Mouse (Mus musculus) left cerebral cortex, adult 8-10 months (tissue): Measurements from ENCODE around the gene Patz1. TPM values are rescaled to one million over a fixed set of nuclear protein-coding genes. Genes with fewer than 3 reads are reported as not detected.

Experiments used
- DNase-seq, 2 experiments: peaks; one replicate each; pipeline ENCODE4 v3.0.0; 2022; ENCODE audit warnings: low spot score in 2 of 2
- total RNA-seq, 4 experiments: library from RNA; stranded (reverse); gene quantifications; 2 replicates each; pipeline ENCODE4 v1.2.4; 2022

Patz1 gene
- total RNA-seq, 4 experiments from 2014 or later: 53.4 to 57.4 (median 54.1) TPM

GRCm38 (mm10) chr11:3328806-3329775 is 40.4 kb downstream of the Patz1 start:
- no peak for DNase-seq

DNA sequence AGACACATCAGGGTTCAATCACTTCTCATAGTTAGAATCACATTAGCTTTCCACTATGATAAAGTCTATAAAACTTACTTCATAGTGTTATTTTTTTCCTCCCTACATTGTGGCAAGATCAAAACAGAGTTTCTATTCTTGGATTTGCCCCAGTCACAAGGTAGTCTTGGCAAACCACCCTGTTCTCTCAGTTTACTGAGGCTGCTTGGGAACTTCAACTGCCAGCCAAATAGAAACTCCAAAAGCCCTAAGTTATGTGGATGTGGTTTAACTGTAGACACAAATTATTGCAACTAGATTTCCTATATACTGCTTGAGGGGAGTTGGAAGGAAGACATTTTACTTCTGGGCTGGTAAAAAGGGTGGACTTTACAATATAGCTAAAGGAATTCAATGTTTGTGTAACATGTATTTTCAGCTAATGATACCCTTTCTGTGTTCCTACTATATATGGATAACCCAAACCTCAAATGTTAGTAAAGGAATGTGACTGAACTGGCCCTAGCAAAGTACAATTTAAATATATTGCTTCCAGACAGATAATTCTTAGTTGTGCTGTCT is 41.3 kb downstream of the Patz1 start, which contains the start of gene Pik3ip1:
Gene Pik3ip1, plus strand, starts transcription at position 511 of the 561 bp plus-strand sequence.
- DNase-seq: no peak

DNA sequence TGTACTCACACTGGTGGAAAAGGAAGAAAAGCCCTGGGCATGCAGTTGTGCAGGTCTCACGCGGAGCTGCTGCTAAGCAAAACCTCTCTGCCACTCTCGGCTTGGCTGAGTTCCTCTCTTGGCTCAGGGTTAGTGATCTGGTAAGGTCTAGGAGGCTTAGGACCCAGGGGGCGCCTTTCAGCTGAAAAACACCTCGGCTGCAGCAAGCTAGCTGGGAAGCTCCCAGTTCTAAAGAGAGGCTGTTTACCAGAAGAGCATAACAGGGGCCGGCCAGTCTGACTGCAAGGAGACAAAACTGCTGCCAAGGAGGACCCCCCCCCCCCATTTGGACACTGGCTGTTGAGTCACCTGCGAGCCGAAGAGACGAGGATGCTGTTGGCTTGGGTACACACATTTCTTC is 41.9 kb downstream of the Patz1 start:
- peak; percentile 67 to 85 for DNase-seq

- no peak for DNase-seq
Observed at GRCm38 (mm10) chr11:3330991-3331750, 42.5 kb downstream of the Patz1 start.

DNA sequence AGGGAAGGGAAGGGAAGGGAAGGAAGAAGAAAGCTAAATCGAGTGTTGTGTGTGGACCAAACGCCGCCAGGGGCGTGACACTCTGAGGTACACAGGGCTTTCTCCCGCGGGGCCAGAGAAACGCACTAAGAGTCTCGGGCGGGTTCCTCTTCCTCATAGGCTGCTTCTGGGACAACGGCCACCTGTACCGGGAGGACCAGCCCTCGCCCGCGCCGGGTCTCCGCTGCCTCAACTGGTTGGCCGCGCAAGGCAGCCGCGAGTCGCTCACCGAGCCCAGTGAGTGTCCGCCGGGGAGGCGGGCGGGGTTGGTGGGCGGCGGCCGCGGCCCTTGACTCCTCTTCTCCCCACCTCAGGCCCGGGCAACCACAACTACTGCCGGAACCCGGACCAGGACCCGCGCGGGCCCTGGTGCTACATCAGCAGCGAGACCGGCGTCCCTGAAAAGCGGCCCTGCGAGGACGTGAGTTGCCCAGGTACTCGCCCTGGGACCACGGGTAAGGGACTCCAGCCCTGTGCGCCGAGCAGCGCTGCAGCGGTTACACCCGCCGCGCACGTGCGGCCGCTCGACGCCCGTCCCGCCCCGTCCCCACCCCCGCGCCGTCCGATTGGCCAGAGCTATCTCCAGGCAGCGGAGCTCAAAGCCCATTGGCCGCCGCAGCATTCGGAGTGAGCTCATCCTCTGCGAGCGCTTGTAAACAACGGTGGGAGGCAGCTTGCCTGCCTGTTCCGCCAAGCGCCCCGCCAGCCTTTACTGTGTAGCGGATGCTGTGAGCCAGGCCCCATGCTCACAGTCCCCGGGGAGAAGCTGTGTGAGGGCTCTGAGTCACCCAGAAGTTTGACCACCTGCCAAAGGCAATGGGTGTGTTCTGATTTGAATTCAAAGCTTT is 43.3 kb downstream of the Patz1 start:
- DNase-seq: peak; percentile 78 to 95

- no peak for DNase-seq
Observed at GRCm38 (mm10) chr11:3333111-3333695, 44.5 kb downstream of the Patz1 start.

DNA sequence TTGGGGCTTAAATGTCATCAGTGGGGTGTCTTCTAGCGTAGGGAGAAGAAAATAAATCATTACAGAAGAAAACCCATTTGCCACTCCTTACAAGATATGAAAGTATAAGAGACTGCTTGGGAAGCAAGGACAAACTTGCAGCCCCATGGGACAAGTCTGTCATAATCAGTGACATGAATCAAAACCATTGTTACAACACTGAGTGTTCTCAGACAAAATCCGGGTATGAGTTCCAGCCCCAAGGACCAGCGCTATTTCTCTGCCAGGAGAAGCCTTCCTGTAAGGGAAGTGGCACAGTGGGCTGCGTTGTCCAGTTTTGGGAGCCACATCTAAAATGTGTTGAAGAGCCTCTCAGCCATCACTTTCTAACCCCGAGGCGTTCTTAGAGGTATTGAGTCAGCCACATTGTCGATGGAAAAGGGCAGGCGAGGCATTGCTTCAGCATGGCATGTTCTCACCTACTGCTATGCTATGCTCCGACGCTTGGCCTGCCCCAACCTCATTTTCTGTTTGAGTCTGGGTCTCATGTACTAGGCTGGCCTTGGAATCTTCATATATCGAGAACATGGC is 45.6 kb downstream of the Patz1 start:
- no peak for DNase-seq

- no peak for DNase-seq
Observed at GRCm38 (mm10) chr11:3334711-3335316, 46.1 kb downstream of the Patz1 start.

- DNase-seq: no peak
Observed at GRCm38 (mm10) chr11:3335651-3336216, 47.1 kb downstream of the Patz1 start.

DNA sequence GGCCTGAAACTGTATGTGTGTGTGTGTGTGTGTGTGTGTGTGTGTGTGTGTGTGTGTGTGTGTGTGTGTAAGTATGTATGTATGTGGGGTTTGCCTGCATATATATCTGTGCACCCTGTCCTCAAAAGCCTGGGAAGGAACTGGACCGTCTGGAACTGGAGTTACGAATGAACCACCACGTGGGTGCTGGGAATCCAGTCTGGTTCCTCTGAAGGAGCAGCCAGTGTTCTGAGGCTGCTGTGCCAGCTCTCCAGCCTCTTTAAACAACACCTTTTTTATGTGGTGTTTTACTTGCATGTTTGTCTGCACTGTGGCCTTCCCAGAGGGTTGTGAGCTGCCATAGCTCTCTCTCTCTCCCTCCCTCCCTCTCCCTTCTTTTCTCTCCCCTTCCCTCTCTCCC is 47.9 kb downstream of the Patz1 start:
- no peak for DNase-seq

DNA sequence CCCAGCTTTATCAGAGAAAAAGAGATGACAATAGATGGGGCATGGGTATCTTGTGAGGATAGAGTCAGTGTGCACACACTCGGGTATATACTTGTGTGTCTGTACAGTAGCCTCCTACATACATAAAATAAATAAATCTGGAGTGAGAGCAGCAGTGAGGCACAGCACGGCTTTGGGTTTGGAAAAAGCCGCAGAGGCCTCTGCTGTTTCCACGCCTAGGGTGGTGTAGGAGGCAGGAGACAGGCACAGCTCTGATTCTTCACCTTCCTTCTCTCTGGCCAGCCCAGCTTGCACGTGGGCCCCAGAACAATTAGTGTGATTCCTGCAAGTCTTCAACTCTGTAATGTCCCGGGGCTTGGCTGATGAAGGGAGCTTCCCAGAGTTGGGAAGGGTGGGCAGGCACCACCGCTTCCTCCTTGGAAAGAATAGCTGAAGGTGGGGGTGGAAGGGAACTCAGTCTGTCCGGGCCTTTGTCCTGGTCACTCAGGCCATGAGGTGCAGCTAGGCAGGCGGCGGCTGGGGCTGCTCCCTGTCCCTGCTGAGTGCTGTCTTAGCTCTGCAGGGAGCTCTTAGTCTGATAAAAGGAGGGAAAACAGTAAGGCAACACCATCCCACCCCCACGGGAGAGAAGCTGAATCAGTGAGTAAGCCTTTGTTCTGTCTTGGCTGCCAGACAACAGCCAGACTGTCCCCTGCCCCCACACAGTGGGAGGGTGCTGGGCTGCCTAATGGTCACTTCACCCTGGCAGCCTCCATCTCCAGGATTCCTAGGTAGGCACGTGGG is 48.7 kb downstream of the Patz1 start:
- DNase-seq: peak in 1 of 2 experiments; percentile 93

DNA sequence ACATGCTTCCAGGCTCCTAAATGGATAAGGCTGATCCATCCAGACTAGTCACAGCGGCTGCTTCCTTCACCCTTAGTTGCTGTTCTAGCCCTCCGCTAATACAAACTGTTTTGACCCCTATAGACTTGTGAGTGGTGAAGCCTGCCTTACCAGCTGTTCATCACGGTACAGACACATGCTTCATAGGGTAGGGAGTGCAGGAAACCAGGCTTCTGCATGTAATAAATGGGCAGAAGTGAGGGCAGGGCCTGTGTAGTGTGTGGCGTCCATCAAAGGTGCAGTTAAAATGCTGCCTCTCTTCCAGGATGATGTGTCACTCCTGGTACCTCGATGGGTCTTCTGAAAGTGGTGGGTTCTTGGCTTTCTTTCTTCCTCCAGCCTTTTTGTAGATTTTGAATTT is 49.3 kb downstream of the Patz1 start:
- DNase-seq: no peak

DNA sequence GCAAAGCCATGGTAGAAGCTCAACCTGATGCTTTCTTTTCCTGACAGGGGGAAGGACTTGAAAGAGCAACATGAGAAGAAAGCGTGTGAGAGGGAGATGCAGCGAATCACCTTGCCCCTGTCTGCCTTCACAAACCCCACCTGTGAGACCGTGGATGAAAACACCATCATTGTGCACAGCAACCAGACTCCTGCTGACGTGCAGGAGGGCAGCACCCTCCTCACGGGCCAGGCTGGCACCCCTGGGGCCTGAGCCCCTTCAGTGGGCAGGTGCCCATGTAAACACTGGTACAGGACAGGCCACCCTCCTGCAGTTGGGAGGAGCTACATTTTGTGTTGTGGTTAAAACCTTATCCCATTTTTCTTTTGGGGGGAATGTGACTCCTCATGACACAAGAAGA is 52.8 kb downstream of the Patz1 start:
- no peak for DNase-seq

DNA sequence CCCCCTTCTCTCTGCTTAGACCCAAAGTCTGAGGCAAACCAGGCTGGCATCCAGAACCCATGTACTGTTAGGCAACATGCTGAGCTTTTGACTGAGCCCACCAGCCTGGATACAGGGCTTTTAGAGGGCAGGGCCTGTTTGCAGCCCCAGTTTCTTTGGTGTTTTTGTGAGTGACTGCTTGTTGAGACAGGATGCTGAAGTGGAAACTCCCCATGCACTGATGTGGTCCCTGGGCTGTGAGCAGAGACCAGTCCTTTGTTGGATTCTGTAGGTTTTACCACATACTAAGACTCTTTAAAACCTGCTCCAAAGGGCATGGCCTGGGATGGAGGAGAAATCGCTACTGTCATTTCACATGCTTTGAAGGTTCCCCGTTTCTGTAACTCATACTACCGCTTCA is 56.2 kb downstream of the Patz1 start:
- no peak for DNase-seq

GRCm38 (mm10) chr11:3346351-3346750 is 57.7 kb downstream of the Patz1 start:
- no peak for DNase-seq

- peak; percentile 58 to 69 for DNase-seq
Observed at GRCm38 (mm10) chr11:3347091-3347834, 58.6 kb downstream of the Patz1 start.

DNA sequence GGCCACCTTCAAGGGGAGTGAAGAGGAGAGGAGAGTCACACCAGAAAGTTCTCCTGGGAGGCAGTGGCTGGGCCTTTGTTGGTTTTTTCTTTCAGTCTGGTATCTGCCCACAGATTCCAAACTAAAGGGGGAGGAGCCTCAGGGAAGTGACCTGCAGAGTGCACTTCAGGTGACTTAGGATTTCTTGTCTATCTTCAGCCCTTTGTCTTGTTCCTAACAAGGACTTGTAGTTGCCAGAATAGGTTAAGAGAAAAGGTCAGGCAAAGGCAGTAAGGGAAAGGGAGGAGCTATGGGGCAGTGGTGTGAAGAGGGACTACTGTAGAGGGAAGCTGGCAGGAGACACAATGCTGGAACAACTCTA is 59.1 kb downstream of the Patz1 start:
- DNase-seq: no peak
